Mouse (Mus musculus): ENCODE measurements at regions not wholly inside any gene's neighbourhood (a gene's known extent, or its start where the extent isn't known, plus 50 kb on each side); places are given as distances from the start of the nearest gene placed in this dataset.

DNA sequence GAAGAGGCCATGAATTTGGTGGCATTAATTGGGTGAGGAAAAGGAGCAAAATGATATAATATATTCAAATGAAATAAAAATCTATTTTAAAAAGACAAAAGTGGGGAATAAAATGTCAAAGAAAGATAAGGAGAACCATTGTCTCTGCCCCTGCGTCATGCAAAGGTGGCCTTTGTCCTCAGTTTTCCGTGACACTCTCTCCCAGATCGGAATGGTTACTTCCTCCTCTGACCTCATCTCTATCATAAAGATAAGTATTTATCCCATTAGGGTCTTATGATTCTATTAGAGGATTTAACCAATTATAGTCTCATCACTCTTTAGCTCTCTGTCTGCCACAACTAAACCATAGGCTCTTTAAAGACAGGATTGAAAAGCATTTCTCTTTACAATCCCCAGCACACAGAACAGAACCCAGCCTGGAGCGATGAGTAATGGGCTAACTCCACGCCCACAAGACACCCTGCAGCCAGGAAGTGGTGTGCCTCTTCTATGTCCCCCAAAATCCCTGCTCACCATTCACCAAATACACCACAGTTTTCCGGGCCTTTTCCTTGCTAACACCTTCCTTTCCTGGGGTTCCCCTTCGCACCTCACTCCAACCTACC, 240.6 kb downstream of the Mycn start:
- no peak for TF ChIP-seq CTCF (IDR thresholded peaks at IDR 0.05; ENCODE audit: extremely low read depth, insufficient read depth, insufficient read length, insufficient replicate concordance)
- no peak for TF ChIP-seq POLR2A (IDR thresholded peaks at IDR 0.05; ENCODE audit: low read depth, low read length)

Data from spleen, adult 2 months (tissue).